Mouse (Mus musculus): ENCODE data around the gene Dgke. TPM values are rescaled to one million over a fixed set of nuclear protein-coding genes. Genes with fewer than 3 reads are reported as not detected.

Gene Dgke
- polyA plus RNA-seq, 2 experiments = 0.39 to 0.63 TPM

DNA sequence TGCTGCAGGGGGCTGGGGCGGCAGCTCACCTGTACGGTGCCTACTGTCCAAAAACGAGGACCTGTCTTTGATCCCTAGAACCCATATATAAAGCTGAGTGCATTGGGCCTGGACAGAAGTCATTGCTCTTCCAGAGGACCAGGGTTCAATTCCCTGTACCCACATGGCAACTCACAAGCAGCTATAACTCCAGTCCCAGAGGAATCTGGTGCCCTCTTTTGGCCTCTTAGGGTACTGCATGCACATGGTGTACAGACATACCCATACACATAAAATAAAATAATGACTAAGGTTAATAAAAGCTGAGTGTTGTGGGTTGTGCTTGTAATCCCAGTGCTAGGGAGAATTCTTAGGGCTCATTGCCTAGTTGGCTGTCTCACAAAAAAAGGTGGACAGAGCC, 1.4 kb downstream of the Dgke start:
- no peak overlapping the region for H3K4me2 ChIP-seq (ENCODE audit: low read depth)
- no peaks in the 10 kb centered on the region for H3K36me3 ChIP-seq (replicated peaks; ENCODE audit: control insufficient read depth, insufficient read depth, low read depth)
- H3K9me3 ChIP-seq (ENCODE audit: control insufficient read depth, low read length) = no peaks in the 10 kb centered on the region
- no peak for DNase-seq (ENCODE audit: low read depth in 3 of 3, low spot score in 3 of 3)
- H3K9ac ChIP-seq (replicated peaks) = no peak overlapping the region
- no peaks in the 10 kb centered on the region for H3K27me3 ChIP-seq (ENCODE audit: control insufficient read depth, insufficient read depth, low read length)
- 85% methylated on average over 3 of the region's 3 CpGs for WGBS (ENCODE audit: insufficient replicate concordance)
- TF ChIP-seq EP300 (IDR thresholded peaks at IDR 0.05; ENCODE audit: low read depth) (no peak), CTCF (IDR thresholded peaks at IDR 0.05; ENCODE audit: low read depth) (peak; percentile 74)
- H3K4me3 ChIP-seq (ENCODE audit: insufficient read depth in 1 of 2, low read depth in 2 of 2, low read length in 2 of 2) = no peak overlapping the region
- H3K4me1 ChIP-seq (replicated peaks; ENCODE audit: control insufficient read depth in 2 of 2, insufficient read depth in 2 of 2, low read length in 1 of 2) = peaks cover 11 to 12% of the 10 kb centered on the region in 2 experiments
- no peak for ATAC-seq (ENCODE audit: insufficient read depth)
- H3K27ac ChIP-seq = no peak overlapping the region

DNA sequence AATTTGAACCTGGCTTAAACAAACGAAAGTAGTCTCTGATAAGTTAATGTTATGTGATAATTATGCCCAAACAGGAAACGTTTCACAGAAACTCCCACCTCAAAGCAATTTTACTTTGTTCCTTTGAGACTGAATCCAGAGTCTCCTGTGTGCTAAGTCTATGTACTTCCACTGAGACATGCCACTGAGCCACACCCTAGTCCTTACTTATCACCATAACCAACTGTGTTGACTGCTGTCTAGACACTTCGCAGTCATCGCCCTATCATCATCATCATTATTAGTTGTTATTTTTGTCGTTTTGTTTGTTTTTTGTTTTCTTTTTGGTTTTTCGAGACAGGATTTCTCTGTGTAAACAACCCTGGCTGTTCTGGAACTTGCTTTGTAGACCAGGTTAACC, 2.3 kb downstream of the Dgke start:
- TF ChIP-seq EP300 (IDR thresholded peaks at IDR 0.05; ENCODE audit: low read depth) (no peak), CTCF (IDR thresholded peaks at IDR 0.05; ENCODE audit: low read depth) (no peak)
- H3K36me3 ChIP-seq (replicated peaks; ENCODE audit: control insufficient read depth, insufficient read depth, low read depth) = no peaks in the 10 kb centered on the region
- H3K9me3 ChIP-seq (ENCODE audit: control insufficient read depth, low read length) = no peaks in the 10 kb centered on the region
- DNase-seq (ENCODE audit: low read depth in 3 of 3, low spot score in 3 of 3) (no peak), ATAC-seq (ENCODE audit: insufficient read depth) (no peak)
- 16% methylated on average over 6 of the region's 6 CpGs for WGBS (ENCODE audit: insufficient replicate concordance)
- no peak overlapping the region for H3K9ac ChIP-seq (replicated peaks)
- no peaks in the 10 kb centered on the region for H3K27me3 ChIP-seq (ENCODE audit: control insufficient read depth, insufficient read depth, low read length)
- peaks cover 12% of the 10 kb centered on the region in 2 experiments for H3K4me1 ChIP-seq (replicated peaks; ENCODE audit: control insufficient read depth in 2 of 2, insufficient read depth in 2 of 2, low read length in 1 of 2)
- no peak overlapping the region for H3K4me3 ChIP-seq (ENCODE audit: insufficient read depth in 1 of 2, low read depth in 2 of 2, low read length in 2 of 2)
- H3K27ac ChIP-seq = no peak overlapping the region
- peak overlapping the region; percentile 3; the same call in 1 of the 2 replicates for H3K4me2 ChIP-seq (ENCODE audit: low read depth)

DNA sequence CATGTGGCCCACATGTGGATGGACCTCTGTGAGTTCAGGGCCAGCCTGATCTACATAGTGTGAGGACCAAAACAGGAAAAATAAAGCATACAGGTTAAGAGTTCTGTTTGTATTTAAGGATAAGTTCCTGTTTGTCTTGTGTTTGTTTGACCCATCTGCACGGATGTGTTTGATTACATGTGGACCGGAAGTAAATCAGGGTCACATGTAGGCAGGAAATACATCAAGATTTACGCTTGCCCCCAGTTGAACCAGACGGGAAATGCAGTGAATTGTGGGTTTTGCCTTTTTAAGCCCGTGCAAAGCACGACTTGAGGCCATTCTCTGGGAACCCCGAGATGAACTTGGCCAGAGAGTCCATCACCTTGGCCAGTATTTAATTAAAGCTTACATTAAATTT, 5.3 kb downstream of the Dgke start:
- Histone ChIP-seq H3K4me2 (ENCODE audit: low read depth) (no peak overlapping the region), H3K27me3 (ENCODE audit: control insufficient read depth, insufficient read depth, low read length) (no peaks in the 10 kb centered on the region), H3K4me3 (ENCODE audit: insufficient read depth in 1 of 2, low read depth in 2 of 2, low read length in 2 of 2) (no peak overlapping the region), H3K36me3 (replicated peaks; ENCODE audit: control insufficient read depth, insufficient read depth, low read depth) (no peaks in the 10 kb centered on the region), H3K9ac (replicated peaks) (no peak overlapping the region), H3K27ac (no peak overlapping the region), H3K4me1 (replicated peaks; ENCODE audit: control insufficient read depth in 2 of 2, insufficient read depth in 2 of 2, low read length in 1 of 2) (peaks cover 12 to 17% of the 10 kb centered on the region in 2 experiments), H3K9me3 (ENCODE audit: control insufficient read depth, low read length) (no peaks in the 10 kb centered on the region)
- WGBS (ENCODE audit: insufficient replicate concordance) = 57% methylated on average over 7 of the region's 7 CpGs
- DNase-seq (ENCODE audit: low read depth in 3 of 3, low spot score in 3 of 3) = no peak
- TF ChIP-seq CTCF (IDR thresholded peaks at IDR 0.05; ENCODE audit: low read depth) (no peak), EP300 (IDR thresholded peaks at IDR 0.05; ENCODE audit: low read depth) (no peak)
- no peak for ATAC-seq (ENCODE audit: insufficient read depth)

DNA sequence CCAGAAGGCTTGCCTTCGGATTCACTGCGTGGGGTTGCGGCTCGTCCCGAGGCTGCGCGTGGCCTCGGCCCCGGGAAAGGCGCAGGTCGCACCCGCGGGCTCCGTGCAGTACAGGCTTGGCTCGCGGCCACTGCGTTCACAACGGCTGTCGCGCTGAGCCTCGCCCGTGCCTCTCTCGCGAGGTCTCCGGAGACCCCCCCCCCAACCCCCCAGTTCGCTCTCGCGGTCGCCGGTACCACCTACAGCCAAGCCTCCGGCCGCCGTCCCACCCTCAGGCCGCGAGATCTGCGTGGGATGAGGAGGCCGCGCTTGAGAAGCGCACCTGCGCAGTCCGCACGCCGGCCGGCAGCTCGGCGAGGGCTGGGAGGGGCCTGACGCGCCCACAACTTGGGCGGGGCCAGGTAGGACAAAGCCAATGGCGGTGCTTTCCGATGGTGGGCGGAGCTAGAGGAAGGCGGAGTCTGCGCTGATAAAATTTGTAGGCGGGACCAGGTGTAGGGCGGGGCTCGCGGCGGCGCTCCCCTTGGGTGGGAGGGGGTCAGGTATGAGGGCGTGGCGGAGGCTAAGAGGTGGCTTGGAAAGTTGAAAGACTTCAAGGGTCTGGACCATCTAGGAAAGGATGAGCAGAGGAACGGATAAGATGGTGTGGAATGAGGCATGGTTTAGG, 6.1 kb downstream of the Dgke start:
- Histone ChIP-seq H3K4me3 (ENCODE audit: insufficient read depth in 1 of 2, low read depth in 2 of 2, low read length in 2 of 2) (peak overlapping the region; percentile 59 to 78), H3K27me3 (ENCODE audit: control insufficient read depth, insufficient read depth, low read length) (no peaks in the 10 kb centered on the region), H3K36me3 (replicated peaks; ENCODE audit: control insufficient read depth, insufficient read depth, low read depth) (no peaks in the 10 kb centered on the region), H3K27ac (no peak overlapping the region), H3K9ac (replicated peaks) (peak overlapping the region; percentile 64), H3K9me3 (ENCODE audit: control insufficient read depth, low read length) (no peaks in the 10 kb centered on the region), H3K4me2 (ENCODE audit: low read depth) (peak overlapping the region; percentile 100), H3K4me1 (replicated peaks; ENCODE audit: control insufficient read depth in 2 of 2, insufficient read depth in 2 of 2, low read length in 1 of 2) (peaks cover 12 to 17% of the 10 kb centered on the region in 2 experiments)
- WGBS (ENCODE audit: insufficient replicate concordance) = under 1% methylated on average over 63 of the region's 63 CpGs
- TF ChIP-seq EP300 (IDR thresholded peaks at IDR 0.05; ENCODE audit: low read depth) = no peak
- no peak for TF ChIP-seq CTCF (IDR thresholded peaks at IDR 0.05; ENCODE audit: low read depth)
- ATAC-seq (ENCODE audit: insufficient read depth) (peak; percentile 89), DNase-seq (ENCODE audit: low read depth in 3 of 3, low spot score in 3 of 3) (peak; percentile 70 to 78 (median 76))

DNA sequence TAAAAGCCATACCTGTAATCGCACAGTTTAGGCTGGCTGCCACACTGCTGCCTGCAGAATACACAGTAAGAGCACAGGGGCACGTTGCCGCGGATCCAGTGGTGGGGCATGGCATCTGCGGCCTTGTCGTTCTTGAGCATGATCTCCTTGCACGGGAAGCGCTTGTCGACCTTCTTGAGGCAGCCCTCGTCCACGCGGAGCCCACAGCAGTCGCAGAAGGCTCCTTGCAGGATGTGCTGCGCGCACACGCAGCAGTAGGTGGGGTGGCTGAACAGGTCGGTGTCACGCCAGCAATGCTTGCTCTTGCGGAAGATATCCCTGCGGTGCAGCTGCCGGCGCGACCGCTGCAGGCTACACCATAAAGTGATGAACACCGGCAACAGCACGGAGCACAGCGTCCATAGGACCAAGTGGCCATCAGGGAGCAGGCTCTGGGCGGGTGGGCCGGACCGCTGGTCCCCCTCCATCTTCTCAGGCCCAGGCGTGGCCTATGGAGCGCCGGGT, 6.7 kb downstream of the Dgke start:
- peak overlapping the region; percentile 64 for H3K9ac ChIP-seq (replicated peaks)
- H3K4me1 ChIP-seq (replicated peaks; ENCODE audit: control insufficient read depth in 2 of 2, insufficient read depth in 2 of 2, low read length in 1 of 2) = peaks cover 12 to 17% of the 10 kb centered on the region in 2 experiments
- DNase-seq (ENCODE audit: low read depth in 3 of 3, low spot score in 3 of 3) (peak in 1 of 3 experiments; percentile 7), ATAC-seq (ENCODE audit: insufficient read depth) (peak; percentile 46; the same call in 1 of the 2 replicates)
- no peaks in the 10 kb centered on the region for H3K9me3 ChIP-seq (ENCODE audit: control insufficient read depth, low read length)
- TF ChIP-seq EP300 (IDR thresholded peaks at IDR 0.05; ENCODE audit: low read depth) (no peak), CTCF (IDR thresholded peaks at IDR 0.05; ENCODE audit: low read depth) (0 out of 2 replicates have a peak, but pooled peaks have one; percentile 7)
- peak overlapping the region; percentile 59 to 78 for H3K4me3 ChIP-seq (ENCODE audit: insufficient read depth in 1 of 2, low read depth in 2 of 2, low read length in 2 of 2)
- no peak overlapping the region for H3K27ac ChIP-seq
- H3K36me3 ChIP-seq (replicated peaks; ENCODE audit: control insufficient read depth, insufficient read depth, low read depth) = no peaks in the 10 kb centered on the region
- peak overlapping the region; percentile 100 for H3K4me2 ChIP-seq (ENCODE audit: low read depth)
- WGBS (ENCODE audit: insufficient replicate concordance) = under 1% methylated on average over 33 of the region's 33 CpGs
- H3K27me3 ChIP-seq (ENCODE audit: control insufficient read depth, insufficient read depth, low read length) = no peaks in the 10 kb centered on the region
